Mouse (Mus musculus) thymus, postnatal 14 days (tissue): ENCODE data around the gene Plcd3.
A peak's percentile ranks its signal among the peaks of the same experiment; 100 is the strongest.

Source experiments
- DNase-seq: peaks from one replicate; pipeline ENCODE4 v3.0.0; 2021

Plcd3 gene

DNA sequence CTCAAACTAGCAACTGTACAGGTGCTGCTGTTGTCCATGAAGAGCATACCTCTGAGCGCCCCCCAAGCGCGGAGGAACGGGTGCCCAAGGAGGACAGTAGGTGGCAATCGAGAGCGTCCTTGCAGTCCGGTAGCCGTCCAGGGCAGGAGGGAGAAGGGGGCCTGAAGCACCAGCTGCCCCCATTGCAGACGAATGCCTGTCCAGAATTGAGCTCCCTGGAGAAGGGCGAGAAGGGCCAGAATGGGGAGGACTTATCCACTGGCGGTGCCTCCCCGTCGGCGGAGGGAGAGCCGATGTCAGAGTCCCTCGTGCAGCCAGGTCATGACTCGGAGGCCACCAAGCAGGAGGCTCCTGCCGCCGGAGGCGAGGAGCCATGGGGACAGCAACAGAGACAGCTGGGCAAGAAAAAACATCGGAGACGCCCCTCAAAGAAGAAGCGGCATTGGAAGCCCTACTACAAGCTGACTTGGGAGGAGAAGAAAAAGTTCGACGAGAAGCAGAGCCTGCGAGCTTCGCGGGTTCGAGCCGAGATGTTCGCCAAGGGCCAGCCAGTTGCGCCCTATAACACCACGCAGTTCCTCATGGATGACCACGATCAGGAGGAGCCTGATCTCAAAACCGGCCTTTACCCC, 15.6 kb upstream of the Plcd3 start:
- DNase-seq = peak; percentile 88

DNA sequence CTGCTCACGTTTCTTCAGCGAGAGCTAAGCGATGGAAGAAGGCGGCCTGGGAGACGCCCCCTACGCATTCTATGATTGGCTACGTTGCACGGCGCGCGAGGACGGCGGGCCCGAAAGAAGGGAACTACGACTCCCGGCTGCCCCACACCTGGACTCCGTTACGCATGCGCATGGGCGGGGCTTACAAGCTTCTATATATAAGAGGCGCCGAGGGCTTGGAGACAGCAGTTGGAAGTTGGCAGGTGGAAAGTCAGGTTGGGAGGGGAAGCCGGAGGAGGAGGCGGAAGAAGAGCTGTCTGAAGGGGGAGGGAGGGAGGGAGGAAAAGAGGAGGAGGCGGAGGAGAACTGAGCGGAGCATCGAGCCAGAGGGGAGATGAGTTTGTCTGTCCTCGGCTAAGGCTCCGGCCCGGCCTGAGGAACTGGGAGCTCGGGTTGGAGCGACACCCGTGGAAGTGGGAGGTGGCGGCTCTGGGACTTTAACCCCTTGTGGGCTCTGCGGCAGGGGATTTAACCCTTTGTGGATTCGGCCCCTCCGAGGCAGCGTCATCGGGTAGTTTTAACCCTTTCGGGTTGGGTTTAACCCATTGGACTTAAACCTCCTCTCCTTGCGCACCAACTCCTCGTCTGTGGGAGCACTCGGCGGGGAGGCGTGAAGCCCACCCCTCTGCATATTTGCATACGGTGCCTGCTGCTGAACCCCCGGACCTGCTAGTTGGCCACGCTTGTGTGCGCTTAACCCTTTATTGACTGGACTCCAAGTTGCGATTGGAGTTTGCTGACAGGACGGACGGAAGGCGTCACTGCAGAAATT, 14.8 kb upstream of the Plcd3 start, which contains the start of gene Hexim1:
Hexim1 (plus strand) TSS at position 224 of the 811 bp plus-strand sequence.
- DNase-seq = peak; percentile 100

DNA sequence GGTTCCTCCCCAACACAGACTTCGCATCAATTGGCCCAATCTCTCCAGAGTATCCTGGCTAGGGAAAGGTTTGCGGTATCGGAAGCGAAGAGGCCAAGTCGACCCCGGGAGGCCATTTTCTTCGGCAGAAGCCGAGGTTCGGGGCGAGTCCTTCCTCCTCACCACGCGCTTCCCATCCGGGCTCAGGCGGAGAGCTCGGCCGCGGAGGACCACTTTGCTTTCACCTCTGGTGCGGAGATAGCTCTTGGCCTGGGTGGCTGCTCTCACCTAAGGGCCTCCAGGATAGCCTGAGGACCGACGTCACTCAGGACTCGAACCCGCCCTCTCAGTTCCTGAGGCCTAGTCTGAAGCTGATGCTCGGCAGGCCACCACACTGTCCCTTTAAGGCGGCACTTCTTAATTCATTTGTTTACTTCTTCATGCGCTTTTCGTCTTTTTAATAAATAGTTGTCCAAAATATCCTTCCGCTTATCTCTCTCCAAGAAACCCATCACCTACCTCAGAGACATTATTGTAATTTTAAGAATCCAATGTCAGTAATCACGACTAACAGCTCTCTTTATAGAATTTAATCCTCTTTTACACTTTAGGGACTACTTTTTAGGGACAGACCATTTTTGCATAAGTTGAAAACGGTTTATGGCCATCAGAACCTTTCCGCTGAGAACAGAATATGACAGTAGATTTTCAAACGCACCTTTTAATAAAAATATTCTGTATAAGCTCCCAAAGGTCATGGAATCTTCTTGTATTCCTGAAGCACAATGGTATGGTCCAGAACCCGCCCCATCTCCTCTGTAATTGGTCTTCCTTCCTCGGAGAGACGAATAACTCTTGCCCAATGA, 13.9 kb upstream of the Plcd3 start:
- peak; percentile 84 for DNase-seq

DNA sequence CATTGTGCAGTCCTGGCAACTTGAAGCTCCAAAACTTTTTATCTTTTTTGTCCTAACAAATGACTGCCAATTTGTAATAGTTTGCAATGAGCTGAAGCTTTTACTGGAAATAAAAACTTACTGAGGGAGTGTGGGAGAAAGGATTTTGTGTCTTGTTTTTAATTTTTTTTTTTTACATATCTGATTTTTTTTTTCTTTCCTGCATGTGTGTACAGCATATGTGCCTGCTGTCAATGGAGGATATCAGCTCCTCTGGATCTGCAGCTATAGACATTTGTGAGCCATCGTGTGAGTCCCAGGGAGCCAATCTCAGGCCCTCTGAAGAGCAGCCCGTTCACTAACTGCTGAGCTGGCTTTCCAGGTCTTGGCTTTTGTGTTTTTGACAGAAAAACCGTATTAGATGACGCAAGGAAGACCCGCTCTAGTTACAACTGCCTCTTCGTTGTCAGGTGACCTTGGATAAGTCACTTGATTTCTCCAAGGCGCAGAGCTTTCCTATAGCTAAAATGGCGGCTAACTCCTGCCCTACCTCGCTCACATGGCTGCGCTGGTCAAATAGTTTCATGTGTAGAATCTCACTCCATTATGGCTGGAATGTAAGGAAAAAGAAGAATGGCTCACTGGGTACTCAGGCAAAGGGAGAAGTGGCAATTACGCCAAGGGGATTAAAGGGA, 12.9 kb upstream of the Plcd3 start:
- no peak for DNase-seq

DNA sequence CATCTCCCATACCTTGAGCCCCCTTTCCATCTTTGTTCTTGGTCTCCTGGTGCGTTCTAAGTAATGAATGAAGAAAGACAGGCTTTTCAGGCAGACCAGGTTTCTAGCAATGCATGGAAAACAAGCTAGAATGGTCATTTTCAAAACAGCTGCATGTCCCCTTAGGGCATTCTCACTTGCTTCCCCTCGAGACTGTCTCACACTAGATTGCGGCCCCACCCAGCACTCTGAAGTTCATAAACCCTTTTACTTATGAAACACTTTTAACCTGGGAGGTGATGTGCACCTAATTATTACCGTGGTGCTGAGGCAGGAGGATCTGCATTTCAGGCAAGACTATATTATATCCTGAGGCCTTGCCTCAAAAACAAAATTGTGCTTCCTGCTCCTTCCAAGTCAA, 12.3 kb upstream of the Plcd3 start:
- no peak for DNase-seq

DNA sequence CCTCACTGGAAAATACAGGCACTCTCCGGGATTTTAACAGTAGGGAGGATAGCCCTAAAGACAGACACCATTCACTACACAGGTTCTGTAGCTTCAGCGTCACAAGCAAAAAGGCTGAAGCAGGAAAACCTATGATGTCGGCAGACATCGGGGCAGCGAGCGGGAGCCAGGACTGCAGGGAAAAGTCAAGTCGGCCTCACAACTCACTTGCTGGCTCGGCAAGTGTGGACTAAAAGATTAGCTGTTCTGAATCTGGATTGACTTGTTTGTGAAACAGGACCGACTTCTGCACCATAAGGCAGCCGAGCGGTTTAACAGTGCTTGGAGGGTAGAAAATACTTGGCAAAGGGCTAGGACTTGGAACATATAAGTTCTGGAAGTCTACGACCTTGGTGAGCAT, 11.5 kb upstream of the Plcd3 start:
- DNase-seq = no peak

DNA sequence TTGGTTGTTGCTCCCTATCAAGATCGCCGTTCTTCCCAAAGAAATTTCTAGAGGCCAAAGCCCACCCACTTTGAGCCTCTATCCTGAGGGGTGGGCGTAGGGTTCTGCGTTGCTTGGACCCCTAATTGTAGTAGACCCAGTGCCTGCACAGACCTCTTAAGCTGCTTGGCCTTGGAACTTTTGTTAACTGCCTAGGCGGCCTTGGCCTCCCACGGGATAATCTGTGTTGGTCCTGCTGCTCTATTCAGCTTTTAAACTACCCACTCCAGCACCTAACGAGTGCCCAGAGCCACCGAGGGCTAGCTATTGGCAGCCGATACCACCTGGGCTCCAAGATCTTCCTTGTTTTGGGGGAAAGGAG, 11.1 kb upstream of the Plcd3 start:
- DNase-seq = no peak

DNA sequence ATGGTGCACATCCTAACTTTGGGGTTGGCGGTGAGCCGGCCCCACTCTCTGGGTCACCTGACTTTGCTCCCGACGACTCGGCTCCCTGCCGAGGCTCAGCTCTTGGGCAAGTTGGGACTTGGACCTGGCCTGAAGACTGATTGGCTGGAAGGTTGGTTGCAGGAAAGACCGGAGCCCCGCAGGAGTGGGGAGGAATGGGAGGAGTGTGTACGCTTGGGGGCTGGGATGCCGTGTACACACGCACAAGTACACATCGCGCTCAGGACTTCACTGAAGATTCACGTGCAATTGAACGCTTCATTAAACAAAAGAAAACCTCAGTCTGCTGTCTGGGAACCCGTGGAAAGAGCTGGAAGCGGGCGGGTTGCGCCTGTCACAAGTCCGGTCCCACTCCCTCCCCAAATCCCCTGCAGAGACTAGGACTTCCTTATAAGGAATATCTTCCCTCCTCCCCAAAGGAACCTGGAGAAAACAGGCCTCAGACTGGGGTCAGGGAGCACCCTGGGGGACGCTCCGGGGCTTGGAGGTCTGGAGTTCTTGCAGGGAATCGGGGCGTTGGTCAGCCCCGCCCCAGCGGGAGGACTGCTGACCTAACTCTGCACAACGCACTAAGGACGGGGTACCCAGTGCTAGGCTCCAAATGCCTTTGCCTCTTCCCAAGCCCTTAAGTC, 10.6 kb upstream of the Plcd3 start:
- DNase-seq = no peak

DNA sequence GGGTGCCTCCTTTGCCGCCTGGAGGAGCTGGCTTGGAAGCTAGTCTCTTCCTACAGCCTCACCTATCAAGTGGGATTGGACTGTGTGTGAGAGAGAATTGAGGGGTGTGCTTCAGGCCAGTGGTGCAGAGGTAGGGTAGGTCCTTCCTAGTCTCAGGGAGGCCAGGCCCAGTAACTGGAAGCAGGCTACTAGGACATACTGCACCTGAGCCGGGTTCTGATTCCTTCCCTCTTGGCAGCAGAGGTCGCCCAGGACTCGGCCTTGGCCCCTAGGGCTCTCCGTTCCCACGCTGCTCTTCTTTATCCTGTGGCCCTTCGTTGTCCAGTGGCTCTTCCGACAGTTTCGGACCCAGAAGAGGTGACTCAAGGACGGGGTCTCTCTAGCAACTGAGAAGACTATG, 9.8 kb upstream of the Plcd3 start:
- DNase-seq = no peak

DNA sequence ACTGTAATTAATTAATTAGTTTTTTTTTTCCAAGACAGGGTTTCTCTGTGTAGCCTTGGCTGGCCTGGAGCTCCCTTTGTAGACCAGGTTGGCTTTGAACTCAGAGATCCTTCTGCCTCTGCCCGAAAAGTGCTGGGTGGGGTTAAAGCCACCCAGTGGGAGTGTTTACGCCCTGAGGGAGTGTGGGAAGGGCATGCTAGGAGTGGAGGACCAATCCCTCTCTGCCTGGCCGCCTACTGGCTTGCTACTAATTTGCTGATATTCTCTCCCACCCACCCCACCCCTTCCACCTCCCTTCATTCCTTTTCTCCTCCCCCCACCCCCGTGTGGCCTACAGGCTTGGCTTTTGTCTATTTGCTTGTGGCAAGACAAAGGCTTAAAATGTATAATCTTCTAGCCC, 4.9 kb upstream of the Plcd3 start:
- DNase-seq = no peak

DNA sequence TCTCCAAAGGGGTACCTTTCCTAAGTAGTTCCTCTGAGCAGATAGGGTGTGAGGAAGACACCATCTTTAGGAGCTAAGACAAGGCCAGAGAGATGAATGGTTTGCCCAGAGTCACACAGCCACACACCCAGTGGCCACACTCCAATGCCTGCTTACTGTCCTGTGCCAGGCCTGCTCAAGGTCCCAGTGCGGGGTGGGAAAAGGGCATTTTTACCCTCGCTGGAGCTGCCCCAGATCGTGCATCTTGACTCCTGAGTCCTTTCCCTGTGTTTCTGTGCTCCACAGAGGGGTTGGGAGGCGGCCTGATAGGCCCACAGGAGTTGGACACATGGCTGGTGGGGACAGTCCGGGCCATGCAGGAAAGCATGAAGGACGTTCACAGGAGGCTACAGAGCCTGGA, 4.4 kb upstream of the Plcd3 start:
- DNase-seq = no peak

DNA sequence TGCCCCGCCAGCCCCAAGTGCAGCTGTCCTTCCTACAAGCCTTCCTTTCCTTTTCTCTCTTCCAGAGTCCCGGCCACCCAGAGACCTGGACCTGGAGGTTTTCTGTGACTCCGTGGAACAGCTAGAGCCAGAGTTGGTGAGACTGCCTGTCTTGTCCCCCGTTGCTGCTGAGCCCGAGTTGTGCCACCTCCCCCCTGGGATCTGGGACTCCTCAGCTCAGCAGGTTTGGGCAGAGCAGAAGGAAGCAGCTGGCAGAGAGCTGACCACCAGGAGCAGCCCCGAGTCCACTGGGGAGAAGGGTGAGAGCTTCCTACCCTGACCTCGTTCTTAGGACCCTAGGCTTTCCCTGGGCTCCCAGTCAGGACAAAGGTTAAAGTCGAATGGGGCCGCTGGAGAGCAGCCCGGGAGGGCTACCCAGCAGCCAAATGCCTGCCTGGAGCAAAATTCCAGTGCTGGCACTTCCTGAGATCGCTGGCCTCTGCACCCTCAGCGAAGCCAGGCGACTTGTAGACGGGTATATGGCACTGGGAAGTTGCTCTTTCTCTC, 3.8 kb upstream of the Plcd3 start:
- DNase-seq = no peak

DNA sequence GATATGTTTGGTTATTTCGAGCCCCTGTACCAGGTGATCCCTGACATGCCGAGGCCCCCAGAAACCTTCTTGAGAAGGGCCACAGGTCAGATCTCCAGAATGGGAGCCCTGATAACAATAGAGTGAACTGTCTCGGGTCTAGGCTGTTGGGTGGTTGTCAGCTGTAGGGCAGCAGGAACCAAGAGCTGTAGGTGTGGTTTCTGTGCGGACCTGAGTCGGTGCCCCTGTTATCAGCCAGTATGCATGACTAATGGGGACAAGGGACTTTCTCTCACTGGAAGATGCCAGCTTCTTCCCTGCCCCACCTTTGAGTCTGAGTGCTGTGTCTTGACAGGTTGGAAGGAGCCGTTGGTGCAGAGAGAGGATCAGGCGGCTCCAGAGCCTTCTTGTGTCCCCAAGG, 3.0 kb upstream of the Plcd3 start:
- no peak for DNase-seq

DNA sequence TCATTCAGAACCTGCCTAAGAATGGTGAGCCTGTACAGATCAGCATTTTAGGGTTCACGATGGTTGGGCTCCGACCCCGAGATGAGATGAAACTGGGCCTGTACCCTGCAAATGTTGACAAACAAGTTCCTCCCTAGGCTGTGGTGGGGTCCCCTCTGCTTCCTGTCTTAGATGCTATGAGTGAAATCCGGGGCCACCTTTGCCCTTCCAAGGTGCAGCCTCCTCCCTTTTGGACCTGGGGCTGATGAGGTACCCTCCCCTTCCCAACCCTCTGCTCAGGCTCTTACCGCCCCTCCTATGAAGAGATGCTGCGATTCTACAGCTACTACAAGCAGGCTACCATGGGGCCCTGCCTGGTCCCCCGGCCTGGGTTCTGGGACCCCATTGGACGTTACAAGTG, 2.2 kb upstream of the Plcd3 start:
- DNase-seq = peak; percentile 47

DNA sequence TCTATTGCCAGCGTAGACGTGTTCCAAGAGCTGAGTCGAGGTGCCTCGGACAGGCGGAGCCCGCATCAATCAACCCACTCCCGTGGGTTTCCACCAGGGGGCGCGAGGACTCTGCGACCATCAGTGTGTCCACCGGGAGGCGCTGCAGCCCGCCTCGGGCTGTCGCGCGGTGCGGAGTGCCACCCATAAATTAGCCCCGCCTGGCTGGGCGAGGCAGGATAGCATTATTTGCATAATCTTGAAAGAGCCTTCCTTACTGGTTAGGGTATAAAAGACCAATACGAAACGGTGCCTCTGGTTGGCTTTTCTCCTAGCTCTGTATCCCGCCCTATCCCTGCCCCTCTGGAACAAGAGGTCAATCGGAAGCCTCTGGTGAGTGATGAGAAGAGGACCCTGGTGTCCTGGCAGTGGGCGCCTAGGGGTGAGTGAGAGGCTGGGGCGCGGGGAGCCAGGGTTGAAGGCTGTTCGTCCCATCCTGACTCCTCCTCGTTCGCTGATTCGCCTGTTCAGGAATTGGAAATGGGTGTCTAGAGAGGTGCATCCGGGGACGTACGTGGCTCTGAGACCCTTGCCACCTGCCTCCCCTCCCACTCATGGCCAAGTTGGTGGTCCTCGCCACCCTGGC, 1.4 kb upstream of the Plcd3 start:
- peak; percentile 95 for DNase-seq

DNA sequence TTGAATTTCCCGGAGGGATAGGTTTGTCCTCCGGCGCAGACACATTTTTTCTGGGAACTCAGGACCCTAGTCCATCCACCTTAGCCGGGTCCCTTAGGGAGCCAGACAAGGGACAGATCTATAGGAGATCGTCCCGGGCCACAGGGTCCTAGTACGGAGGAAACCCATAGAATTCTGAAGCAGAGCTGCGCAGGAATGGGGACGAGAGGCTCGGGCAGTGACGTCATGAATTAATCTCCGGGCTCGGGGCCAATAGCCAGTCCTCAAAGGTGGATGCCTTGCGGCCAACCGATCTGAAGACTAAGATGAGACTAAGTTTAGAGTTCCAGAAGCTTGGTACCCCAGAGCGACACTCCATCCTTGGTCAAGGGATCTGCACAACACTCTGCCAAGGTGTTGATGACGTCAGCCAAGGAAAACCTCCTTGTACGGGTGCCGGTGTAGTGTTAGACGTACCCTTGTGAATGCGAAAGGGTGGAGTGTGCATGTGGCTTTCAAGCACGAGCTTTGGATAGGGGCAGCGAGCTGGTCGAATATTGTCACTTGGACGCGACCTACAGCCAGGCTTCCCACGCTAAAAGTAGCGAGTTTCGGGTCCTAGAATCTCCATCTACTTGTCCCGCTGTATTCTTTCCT, 526 bp upstream of the Plcd3 start:
- DNase-seq = no peak

DNA sequence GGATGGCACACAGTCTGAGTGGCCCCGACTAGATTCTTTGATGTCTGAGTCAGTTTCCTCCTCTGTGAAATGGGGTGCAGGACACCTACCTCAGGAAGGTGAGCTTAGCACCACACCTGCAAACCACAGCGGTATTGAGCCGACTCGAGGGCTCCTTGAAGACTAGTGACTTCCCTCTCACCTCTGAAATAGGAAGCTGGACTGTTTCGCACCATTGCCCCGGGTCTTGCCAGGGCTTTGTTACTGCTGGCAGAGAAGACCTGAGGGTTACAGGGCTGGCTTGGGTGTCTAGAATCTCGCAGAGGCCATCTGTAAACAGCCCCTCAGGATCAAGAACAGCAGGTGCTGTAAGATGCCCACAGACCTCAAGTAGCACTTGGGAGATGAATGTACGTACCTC, 1.1 kb downstream of the Plcd3 start:
- DNase-seq = no peak

DNA sequence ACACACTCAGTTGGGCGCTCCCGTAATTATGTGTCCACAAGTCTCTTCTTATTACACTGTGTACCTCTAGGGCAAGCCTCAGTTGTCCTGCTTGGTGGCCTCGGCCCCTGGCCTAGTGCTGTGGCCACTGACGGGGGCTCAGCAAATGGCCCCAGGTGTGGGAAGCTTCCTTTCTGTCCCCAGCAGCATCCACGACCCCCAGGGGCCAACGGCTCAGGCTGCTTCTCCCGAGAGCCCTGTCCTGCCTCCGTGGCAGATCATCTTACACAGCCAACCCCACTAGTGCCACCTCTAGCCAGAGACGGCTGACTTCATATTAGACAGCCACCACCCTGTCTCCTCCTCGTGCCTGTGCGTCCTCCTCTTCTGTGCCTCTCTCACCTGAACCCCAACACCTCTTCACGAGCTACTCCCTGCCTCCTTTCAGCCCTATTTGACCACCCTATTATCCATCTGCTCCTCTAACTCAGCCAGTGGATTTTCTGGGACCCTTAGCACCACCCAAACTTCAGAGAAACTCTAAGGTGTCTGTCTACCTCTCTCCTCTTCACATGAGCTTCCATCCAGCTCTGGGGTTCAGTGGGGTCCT, 2.0 kb downstream of the Plcd3 start:
- no peak for DNase-seq

DNA sequence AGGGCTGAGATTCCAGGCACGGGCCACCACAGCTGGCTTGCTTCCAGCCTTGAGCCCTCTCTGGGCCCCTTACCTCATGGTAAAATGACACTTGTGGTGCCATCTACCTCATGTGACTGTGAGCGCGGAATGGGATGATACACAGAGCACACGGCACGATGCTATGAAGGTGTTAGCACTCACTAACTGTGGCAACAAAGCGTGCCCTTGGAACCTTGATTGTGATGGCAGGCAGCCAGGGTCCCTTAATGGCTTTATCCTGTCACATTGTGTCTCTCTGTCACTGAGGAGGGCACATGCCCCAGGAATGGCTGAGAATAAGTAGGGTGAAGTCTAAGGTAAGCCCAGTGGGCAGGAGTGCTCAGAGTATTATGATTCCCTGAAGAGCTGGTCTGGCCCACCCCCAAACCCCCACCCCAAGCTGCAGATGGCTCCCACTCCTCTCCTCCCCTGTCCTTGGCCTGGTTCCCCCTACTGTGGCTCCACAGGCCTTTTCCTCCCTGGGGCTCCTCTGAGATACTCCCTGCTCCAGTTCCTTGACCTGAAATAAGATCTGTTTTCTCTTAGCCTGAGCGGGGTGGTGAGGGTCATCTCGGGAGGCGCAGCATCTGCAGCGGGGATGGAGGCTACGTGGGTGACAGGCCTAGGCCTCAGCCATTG, 2.8 kb downstream of the Plcd3 start:
- DNase-seq = no peak
